Mouse (Mus musculus): ENCODE results near the gene Ccdc32.
A peak's percentile ranks its signal among the peaks of the same experiment; 100 is the strongest.

Ccdc32 gene

DNA sequence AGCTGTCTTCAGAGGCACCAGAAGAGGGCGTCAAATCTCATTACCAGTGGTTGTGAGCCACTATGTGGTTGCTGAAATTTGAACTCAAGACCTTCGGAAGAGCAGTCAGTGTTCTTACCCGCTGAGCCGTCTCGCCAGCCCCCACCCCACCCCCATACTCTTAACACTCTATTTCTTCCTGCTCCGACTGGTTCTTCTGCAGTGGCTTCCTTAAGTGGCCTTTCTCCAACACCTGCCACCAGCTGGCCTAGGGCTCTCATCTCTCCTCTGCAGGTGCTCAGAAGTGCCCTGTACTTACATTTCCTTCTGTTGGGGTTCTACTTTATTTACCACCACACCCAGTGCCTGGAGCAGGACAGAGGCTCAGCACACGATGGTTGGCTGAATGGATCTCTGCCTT is 14.2 kb downstream of the Ccdc32 start:
- DNase-seq: no peak

GRCm38 (mm10) chr2:119009376-119009775 is 19.8 kb downstream of the Ccdc32 start:
- no peak for DNase-seq

DNA sequence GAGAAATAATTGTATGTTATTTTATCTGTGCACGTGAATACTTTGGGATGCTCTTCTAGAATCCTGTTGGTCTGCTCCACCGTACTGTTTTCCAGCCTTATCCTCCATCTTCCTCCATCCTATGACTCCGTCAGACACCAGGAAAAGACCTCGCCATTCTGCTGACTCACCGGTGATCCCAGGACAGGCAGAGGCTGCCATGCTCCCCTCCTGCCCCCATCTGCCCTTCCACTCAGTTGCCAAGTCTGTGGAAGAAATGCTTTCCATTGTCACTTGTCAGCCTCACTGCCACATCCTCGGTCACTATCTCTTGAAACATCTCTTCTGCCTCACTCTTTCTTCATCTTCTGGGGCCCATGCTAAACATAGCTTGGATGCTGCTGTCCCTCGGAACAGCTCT is 22.3 kb downstream of the Ccdc32 start:
- peak; percentile 66 for DNase-seq

DNA sequence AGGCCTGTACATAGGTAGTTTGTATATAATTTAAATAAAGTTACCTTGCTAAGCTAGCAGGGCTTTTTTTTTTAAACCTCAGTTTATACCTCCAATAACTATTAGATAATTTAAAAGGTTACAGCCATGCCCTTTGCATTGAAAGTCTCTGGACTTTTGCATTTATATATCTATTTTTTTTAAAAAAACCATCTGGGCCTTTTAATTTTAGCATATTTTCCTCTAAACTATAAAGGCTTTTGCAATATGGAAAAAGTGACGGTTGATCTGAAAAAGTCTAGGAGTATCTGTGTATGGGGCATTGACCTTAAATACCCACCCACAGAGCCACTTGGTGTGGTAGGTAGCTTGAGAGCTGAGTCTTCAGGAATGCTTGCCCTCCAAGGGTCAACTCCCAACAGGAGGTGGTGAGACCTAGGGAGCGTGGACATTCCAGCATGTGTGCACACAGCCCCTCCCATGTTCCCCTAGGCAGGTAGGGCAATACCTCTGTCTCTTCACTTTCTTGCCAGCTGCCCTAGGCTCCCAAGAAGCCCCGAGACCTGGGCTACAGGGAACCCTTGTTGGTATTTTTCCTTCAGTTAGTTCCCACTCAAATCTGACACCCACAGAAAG is 30.1 kb downstream of the Ccdc32 start:
- no peak for DNase-seq

DNA sequence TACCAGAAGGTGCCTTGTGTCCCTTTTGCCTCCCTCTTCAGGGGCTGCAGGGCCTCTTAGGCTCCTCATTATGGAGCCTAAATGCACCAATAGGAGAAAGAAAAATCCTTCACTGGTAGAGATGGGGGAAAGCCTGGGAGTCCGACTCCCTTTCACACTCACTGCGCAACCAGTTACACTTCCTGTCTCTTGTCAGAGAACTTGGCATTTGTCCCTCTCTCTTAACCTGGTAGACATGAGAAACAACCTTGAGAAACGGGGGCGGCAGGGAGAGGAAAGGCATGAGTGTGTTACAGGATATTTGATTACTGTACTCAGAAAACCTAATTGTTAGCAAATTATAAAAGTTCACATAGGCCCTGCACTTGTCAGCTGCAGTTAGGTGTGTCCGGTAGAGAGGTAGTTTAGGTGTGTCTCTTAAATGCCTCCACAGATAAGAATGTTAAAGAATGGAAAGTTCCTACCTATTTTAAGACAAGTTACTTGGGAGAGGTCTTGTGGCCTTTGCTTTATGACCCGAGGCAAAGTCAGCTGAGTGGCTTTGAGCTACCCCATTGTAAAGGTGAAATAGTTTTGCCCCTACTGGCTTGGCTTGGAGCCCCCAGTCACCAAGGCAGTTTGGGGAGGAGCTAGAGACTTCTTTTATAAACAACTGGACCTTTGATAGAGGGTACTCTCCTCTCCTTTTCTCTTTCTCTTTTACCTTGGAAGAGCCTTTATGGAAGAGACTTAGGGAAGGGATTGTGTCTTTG is 30.9 kb downstream of the Ccdc32 start:
- DNase-seq: no peak

GRCm38 (mm10) chr2:118996798-118997105 is 32.4 kb downstream of the Ccdc32 start:
- DNase-seq: no peak

DNA sequence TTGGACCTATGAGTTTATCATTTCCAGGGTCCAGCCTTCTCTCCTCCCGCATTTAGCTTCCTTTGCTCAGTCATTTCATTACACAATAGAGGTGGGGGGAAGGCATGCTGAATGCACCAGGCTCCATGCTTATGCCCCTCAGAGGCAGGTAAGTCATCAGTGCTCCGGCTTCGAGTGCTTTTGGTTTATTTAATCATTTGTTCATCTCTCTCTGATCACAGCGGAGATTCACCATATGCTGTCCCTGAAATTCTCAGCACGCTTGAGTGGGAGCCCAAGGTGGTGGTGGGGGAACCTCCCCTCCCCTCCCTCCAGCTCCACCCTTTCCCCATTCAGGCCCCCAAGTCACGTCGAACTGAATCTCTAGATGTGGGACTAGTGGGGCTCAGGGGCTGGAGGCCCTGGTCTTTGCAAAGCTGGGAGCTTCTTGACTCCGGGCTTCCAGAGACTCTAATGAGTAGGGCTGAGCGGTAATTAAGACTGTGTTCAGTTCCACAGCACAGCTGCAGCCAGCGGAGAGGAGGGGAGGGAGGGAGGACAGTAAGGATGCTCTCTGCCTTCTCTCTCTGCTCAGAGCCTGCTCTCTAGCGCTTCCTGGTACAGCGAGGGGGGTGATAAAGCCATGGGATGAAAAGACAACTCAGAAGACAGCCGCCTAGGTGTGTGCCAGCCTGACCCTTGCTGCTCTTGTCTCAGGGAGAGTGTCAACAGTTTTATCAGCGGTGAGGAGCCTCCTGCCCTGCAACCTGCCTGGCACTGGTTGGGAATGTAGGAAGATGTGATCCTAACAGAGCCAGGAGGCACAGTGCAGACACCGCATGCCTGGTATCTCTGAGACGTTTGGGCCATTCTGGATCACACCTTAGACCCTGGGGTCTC is 33.0 kb downstream of the Ccdc32 start:
- DNase-seq: no peak

DNA sequence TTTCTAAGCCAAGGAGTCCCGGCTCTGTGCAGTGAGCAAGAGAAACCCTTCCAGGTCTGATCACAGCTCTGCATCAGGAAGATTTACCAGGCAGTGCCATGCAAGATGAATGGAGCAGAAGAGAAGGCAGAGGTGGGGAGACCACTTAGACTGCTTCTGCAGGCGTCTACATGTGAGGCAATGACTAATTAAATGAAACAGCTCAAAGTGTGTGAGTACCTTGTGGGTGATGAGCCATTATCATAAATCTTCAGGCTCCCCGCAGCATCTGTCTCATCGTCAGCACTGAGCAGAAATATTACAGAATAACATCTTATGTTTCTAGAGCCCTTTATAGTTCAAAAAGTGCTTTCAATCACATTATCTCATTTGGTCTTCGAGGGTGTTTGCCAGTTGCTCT is 33.7 kb downstream of the Ccdc32 start:
- no peak for DNase-seq

GRCm38 (mm10) chr2:118983812-118984211 is 45.4 kb downstream of the Ccdc32 start:
- peak in 1 of 2 experiments; percentile 9 for DNase-seq

GRCm38 (mm10) chr2:118980841-118981240 is 48.4 kb downstream of the Ccdc32 start:
- DNase-seq: no peak

DNA sequence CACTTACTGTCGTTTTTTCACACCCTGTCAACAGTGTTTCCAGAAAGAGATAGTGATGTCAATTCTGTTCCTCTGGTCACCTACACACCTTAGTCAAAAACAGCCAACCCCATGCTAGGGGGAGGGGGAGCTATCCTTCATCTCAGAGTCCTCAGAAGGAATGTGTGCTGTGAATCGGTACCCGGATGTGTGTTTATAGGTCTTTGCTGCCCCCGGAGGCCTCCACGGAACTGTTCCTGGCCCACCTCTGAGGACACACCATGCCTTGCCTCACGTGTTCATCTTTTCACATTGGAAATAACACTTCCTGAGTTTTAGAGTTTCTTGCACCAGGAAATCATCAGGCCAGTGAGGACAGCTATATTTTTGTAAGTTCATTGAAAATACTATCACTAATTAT is 51.1 kb downstream of the Ccdc32 start:
- peak; percentile 20 to 55 for DNase-seq

DNA sequence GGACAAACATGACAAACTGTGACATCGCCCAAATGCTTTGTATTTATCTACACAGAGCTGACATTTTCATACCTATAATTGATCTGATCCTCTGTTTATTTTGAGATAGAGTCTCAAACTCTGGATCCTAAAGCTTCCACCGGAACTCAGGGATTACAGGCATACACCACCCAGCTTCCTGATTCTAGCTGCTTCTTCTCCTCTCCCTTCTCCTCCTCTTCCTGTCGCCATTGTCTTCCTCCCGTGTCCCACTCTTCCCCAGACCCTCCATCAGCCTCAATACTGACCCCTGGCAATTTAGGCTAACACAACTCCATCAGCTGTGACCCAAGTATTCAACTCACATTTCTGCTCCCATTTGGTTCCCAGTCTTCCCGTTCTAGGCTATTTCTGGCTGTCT is 52.3 kb downstream of the Ccdc32 start:
- DNase-seq: no peak

DNA sequence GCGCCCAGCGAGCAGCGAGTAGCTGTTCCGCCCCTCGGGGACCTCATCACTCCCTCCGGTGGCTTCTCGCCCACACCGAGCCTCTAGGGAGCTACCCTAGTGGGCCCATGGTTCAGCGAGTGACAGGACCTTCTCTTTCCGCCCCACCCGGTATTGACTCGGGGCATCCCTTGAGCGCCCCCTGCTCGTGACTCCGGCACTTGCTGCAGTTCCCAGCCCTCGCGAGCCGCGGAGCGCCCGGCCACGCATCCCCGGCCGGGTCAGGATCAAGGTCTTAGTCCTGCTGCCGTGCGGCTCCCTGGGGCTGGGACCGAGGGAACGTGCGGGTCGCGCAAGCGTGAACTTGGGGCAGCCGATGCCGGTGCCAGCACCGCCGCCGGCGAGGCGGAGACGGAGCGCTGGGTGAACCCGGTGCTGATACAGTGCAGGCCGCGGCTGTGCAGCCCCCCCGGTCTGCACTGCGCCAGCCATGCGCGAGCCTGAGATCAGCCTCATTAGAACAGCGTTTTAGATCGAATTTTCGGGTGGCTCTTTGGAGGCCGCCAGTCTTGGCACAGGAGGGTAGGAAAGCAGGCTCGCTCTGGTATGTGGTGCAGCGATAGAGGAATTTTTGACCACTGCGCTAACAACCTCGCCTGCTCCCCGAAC is 52.8 kb downstream of the Ccdc32 start:
- peak; percentile 93 for DNase-seq

DNA sequence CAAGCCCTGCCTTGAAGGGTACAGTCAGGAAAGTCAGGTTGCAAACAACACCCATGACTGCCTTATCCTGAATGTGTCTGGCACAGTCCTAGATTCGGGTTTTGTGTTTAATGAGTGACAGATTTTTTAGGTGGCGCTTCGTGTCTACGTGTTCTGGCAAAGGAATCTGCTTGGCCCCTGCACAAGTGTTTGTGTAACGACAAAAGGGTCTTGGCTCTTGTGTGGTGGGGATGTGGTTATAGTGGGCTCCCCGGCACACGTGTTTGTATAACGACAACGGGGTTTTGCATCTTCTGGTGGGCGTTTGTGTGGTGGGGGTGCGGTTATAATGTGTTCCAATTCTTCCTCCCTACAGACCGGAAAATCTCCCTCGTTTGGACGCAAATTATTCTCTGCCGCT is 53.3 kb downstream of the Ccdc32 start:
- peak in 1 of 2 experiments; percentile 41 for DNase-seq

GRCm38 (mm10) chr2:118972687-118973376 is 56.4 kb downstream of the Ccdc32 start:
- peak; percentile 92 to 93 for DNase-seq

GRCm38 (mm10) chr2:118972048-118972447 is 57.1 kb downstream of the Ccdc32 start:
- DNase-seq: no peak

GRCm38 (mm10) chr2:118969585-118970147 is 59.5 kb downstream of the Ccdc32 start:
- DNase-seq: no peak
